Mouse (Mus musculus) gonadal fat pad, adult 2 months (tissue): ENCODE results near the gene Ift172. TPM values are rescaled to one million over a fixed set of nuclear protein-coding genes. Genes with fewer than 3 reads are reported as not detected.

Experiments used
- DNase-seq: peaks from one replicate; pipeline ENCODE4 v3.0.0-alpha.2; 2012; ENCODE audit warnings: low read depth
- polyA plus RNA-seq: library from polyadenylated mRNA; depleted of rRNA; stranded (reverse); fragments of >200 nt; gene quantifications from 2 replicates; pipeline ENCODE4 v1.2.3, GENCODE M21; 2012

The Ift172 gene
- polyA plus RNA-seq, 1 experiment: 37.7 TPM

DNA sequence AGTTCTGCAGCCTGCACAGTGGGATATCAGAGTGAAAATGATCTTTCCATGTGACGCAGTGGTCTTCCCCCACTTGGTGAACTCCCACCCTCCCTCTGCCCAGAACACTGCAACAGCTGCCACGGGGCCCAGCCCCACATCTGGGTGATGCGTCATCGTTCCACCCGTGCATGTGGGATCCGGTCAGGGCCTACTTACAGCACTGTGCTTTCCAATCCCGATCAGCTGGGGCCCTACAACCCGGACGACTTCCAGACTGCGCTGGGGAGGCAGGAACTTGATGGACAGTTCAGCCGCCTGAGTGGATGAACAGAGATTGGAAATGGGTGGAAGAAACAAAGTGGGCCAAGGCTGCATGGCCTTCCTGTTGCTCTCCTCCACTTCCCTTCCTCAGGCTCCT lies 33.3 kb downstream of the Ift172 start:
- no peak for DNase-seq

DNA sequence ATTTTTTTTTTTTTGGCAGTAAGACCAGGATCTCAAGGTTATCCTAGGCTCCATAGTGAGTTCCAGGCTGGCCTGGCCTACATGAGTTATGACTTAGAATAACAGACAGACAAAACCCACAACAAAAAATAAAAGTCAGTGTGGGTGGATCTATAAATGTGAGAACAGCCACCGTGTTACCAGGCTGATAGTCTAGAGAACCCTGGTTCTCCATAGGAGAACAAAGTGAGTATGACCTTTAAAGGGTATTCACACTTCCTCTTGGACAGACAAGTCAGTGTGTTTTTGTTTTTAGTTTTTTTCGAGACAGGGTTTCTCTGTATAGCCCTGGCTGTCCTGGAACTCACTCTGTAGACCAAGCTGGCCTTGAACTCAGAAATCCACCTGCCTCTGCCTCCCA lies 34.9 kb downstream of the Ift172 start:
- no peak for DNase-seq

DNA sequence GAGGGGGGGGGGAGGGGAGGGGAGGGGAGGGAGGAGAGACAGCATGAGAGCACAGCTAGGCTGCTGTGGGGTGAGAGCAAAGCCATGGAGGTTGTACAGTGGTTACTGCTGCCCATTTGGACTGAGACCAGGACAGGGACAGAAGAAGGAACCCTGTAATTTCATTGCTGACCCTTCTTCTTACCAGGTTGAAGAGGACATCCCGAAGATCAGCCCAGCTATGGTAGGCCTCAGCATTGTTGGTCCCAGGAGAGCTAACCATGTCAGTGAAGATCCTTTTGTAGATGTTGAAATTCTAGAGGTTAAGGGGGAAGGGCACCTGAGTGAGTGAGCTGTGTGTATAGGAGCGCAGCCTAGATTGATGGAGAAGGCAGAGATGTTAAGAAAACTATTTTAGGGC lies 35.5 kb downstream of the Ift172 start:
- no peak for DNase-seq

DNA sequence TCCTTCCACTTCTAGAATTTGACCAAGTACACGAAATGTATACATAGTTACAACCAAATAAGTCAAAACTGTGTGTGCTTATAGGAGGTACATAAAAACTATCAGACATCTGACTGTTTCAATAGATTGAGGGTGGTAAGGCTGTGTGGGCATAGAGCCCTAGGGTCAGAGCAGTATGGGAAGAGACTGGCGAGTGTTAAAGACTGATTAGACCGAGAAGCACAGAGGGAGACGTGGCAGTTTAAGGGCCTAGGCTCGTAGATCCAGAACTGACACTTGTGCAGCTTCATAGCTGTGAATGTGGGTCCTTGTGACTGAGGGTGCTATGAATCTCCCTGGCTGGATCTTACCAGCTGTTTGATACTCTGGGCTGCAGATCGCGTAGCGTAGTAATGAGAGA lies 36.0 kb downstream of the Ift172 start:
- no peak for DNase-seq

- peak; percentile 57 for DNase-seq
Measured at GRCm38 (mm10) chr5:31254452-31254851, 36.5 kb downstream of the Ift172 start.

DNA sequence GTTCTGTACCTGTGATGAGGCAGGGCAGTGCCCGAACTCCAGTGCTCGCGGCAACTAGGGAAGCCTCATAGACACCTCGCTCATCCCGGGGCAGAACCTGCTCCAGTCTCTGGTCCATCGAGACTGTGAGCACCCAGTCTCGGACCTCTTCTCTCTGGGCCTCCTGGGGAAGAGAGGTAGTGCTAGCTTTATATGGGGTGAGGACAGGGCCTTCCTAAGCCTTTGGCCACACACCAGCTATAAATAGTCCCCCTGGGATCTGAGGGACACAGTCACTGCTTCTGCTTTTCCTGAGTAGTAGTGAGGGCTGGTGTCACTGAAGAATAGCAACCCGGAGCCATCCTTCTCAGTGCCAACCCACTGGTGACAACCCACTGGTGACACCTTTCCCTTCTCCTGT lies 37.1 kb downstream of the Ift172 start:
- no peak for DNase-seq

GRCm38 (mm10) chr5:31252795-31253545 lies 37.9 kb downstream of the Ift172 start:
- DNase-seq: no peak

- DNase-seq: no peak
Measured at GRCm38 (mm10) chr5:31252151-31252550, 38.8 kb downstream of the Ift172 start.

- DNase-seq: no peak
Measured at GRCm38 (mm10) chr5:31251541-31252101, 39.3 kb downstream of the Ift172 start, which contains the start of gene Krtcap3. Gene Krtcap3 (plus strand): TSS chr5:31251691.

GRCm38 (mm10) chr5:31250716-31251115 lies 40.2 kb downstream of the Ift172 start:
- no peak for DNase-seq

DNA sequence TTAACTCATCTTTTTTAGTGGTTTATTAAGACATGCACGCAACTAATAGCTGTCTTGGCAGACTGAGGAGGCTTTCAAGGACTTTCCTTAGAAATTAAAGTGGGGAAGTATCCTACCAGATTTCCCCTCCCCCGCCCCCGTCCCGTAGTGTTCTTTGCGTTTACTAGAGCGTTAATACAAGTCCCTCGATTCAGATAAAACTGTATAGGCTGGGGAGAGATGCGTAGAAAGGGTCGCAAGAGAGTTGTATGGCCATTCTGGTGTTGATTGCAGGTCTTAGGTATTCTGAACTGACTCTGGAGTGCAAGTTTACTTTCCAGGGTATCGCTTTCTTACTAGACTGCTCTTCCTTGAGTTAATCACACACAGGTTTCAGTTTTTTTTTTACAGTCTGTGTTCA lies 48.7 kb downstream of the Ift172 start:
- DNase-seq: no peak

GRCm38 (mm10) chr5:31241522-31242034 lies 49.3 kb downstream of the Ift172 start:
- DNase-seq: no peak

- DNase-seq: no peak
Measured at GRCm38 (mm10) chr5:31240637-31241521, 50.0 kb downstream of the Ift172 start, which contains the start of the genes Nrbp1 and Gm9970. Gene Nrbp1 (plus strand): TSS chr5:31240864. Gene Gm9970 (minus strand): TSS chr5:31241232.

DNA sequence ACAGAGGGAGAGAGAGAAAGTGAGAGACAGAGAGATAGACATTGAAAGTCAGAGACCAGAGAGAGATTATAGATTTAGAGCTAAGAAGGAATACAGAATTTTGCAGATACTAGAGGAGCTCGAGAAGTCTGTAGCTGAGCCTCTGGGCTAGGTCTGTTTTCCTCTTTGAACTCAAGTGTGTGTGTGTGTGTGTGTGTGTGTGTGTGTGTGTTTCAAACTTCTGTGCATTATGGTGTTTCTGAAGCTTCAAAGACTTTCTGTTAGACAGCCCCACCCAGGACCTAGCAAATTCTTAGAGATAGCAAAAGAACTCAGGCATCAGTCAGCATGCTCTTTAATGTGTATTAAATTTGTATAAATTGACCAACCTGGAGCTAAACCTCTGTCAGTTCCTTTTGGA lies 64.3 kb downstream of the Ift172 start:
- DNase-seq: no peak

GRCm38 (mm10) chr5:31222696-31223095 lies 68.2 kb downstream of the Ift172 start:
- no peak for DNase-seq

DNA sequence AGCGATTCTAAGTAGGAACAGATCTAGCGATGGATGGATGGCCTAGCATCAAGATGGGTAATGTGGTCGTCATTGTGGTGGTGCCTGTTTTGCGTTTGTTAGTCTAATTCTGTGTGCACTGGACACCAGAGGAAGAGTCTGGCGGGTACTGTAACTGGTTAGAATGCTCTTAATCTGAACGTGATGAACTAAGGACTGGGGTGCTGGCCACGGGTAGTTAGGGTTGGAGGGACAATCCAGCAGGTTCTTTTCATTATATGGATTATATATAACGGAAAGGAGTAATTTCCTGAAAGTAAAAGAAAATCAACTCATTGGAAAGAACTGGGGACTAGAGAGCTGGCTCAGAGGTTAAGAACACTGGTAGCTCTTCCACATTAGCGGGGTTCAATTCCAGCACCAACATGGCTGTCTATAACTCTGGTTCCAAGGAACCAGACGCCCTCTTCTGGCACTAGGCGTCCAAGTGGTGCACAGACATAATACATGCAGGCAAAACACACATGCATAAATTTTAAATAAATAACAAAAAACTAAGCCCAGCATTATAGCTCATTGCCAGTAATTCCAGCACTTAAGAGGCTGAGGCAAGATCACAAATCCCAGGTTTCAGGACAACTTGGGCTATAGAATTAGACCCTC lies 69.5 kb downstream of the Ift172 start:
- no peak for DNase-seq

GRCm38 (mm10) chr5:31220448-31221303 lies 70.2 kb downstream of the Ift172 start, which contains the start of gene Ppm1g:
Gene Ppm1g (minus strand): TSS chr5:31220687.
- no peak for DNase-seq

GRCm38 (mm10) chr5:31219911-31220447 lies 70.9 kb downstream of the Ift172 start:
- no peak for DNase-seq

DNA sequence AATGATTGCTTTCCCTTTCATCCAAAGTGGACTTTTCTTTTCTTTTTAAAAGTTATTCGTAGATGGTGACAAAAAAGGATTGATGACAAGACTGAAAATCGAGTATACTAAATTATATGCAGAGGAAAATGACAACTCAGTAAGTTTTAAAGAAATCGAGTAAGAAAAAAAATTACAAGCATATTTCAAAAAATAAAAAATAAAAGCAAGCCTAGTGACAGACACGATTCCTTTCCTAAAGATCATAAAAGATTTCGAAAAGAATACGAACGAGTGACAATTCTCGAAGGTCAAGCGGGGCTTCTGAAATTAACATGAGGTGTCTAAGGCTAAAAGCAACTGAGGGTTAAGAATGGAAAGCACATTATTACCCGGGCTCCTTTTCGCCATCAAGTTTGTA lies 71.4 kb downstream of the Ift172 start:
- no peak for DNase-seq

GRCm38 (mm10) chr5:31219070-31219469 lies 71.8 kb downstream of the Ift172 start:
- no peak for DNase-seq
